Mouse (Mus musculus): ENCODE measurements around the gene Lhx1. TPM values are rescaled to one million over a fixed set of nuclear protein-coding genes. Genes with fewer than 3 reads are reported as not detected.
A peak's percentile ranks its signal among the peaks of the same experiment; 100 is the strongest.

Lhx1 gene
- polyA plus RNA-seq, 1 experiment from 2014 or later, result not detected

GRCm38 (mm10) chr11:84522577-84523320 lies 2.6 kb downstream of the Lhx1 start:
- peak overlapping the region; percentile 32 for H3K4me3 ChIP-seq (ENCODE audit: low read length)
- no peak for ATAC-seq (replicated peaks; ENCODE audit: extremely low read depth, insufficient read depth, low FRiP score)
- peaks cover 21% of the 10 kb centered on the region for H3K4me1 ChIP-seq (ENCODE audit: control insufficient read depth, insufficient read depth, low read length)
- H3K27ac ChIP-seq (ENCODE audit: low read length), result no peak overlapping the region
- H3K36me3 ChIP-seq (ENCODE audit: control insufficient read depth, insufficient read depth), result no peaks in the 10 kb centered on the region
- H3K4me2 ChIP-seq (ENCODE audit: low read depth, low read length), result peak overlapping the region; percentile 49
- under 1% methylated on average over 40 of the region's 40 CpGs for WGBS
- H3K9ac ChIP-seq (ENCODE audit: low read length), result no peak overlapping the region
- H3K9me3 ChIP-seq (replicated peaks; ENCODE audit: control insufficient read depth, low read length), result no peaks in the 10 kb centered on the region
- peaks cover 93% of the 10 kb centered on the region for H3K27me3 ChIP-seq (ENCODE audit: control insufficient read depth, insufficient read depth, low read length)

- no peak overlapping the region for H3K4me3 ChIP-seq (ENCODE audit: low read length)
- ATAC-seq (replicated peaks; ENCODE audit: extremely low read depth, insufficient read depth, low FRiP score), result no peak
- H3K27me3 ChIP-seq (ENCODE audit: control insufficient read depth, insufficient read depth, low read length), result peaks cover 91% of the 10 kb centered on the region
- H3K36me3 ChIP-seq (ENCODE audit: control insufficient read depth, insufficient read depth), result no peaks in the 10 kb centered on the region
- H3K27ac ChIP-seq (ENCODE audit: low read length), result no peak overlapping the region
- no peak overlapping the region for H3K9ac ChIP-seq (ENCODE audit: low read length)
- no peaks in the 10 kb centered on the region for H3K9me3 ChIP-seq (replicated peaks; ENCODE audit: control insufficient read depth, low read length)
- WGBS, result 23% methylated on average over 24 of the region's 24 CpGs
- no peak overlapping the region for H3K4me2 ChIP-seq (ENCODE audit: low read depth, low read length)
- H3K4me1 ChIP-seq (ENCODE audit: control insufficient read depth, insufficient read depth, low read length), result peaks cover 21% of the 10 kb centered on the region
Observed at GRCm38 (mm10) chr11:84521751-84522299, 3.5 kb downstream of the Lhx1 start.

GRCm38 (mm10) chr11:84521071-84521390 lies 4.3 kb downstream of the Lhx1 start:
- Histone ChIP-seq H3K36me3 (ENCODE audit: control insufficient read depth, insufficient read depth) (no peaks in the 10 kb centered on the region), H3K27ac (ENCODE audit: low read length) (no peak overlapping the region), H3K27me3 (ENCODE audit: control insufficient read depth, insufficient read depth, low read length) (peaks cover 91% of the 10 kb centered on the region), H3K4me3 (ENCODE audit: low read length) (no peak overlapping the region), H3K4me2 (ENCODE audit: low read depth, low read length) (no peak overlapping the region), H3K9me3 (replicated peaks; ENCODE audit: control insufficient read depth, low read length) (no peaks in the 10 kb centered on the region), H3K9ac (ENCODE audit: low read length) (no peak overlapping the region), H3K4me1 (ENCODE audit: control insufficient read depth, insufficient read depth, low read length) (peaks cover 19% of the 10 kb centered on the region)
- 48% methylated on average over 3 of the region's 3 CpGs for WGBS
- no peak for ATAC-seq (replicated peaks; ENCODE audit: extremely low read depth, insufficient read depth, low FRiP score)

GRCm38 (mm10) chr11:84520269-84521070 lies 4.9 kb downstream of the Lhx1 start:
- H3K36me3 ChIP-seq (ENCODE audit: control insufficient read depth, insufficient read depth), result no peaks in the 10 kb centered on the region
- 13% methylated on average over 31 of the region's 31 CpGs for WGBS
- H3K9me3 ChIP-seq (replicated peaks; ENCODE audit: control insufficient read depth, low read length), result no peaks in the 10 kb centered on the region
- no peak overlapping the region for H3K4me2 ChIP-seq (ENCODE audit: low read depth, low read length)
- peaks cover 13% of the 10 kb centered on the region for H3K4me1 ChIP-seq (ENCODE audit: control insufficient read depth, insufficient read depth, low read length)
- no peak overlapping the region for H3K9ac ChIP-seq (ENCODE audit: low read length)
- H3K27ac ChIP-seq (ENCODE audit: low read length), result no peak overlapping the region
- no peak overlapping the region for H3K4me3 ChIP-seq (ENCODE audit: low read length)
- peaks cover 91% of the 10 kb centered on the region for H3K27me3 ChIP-seq (ENCODE audit: control insufficient read depth, insufficient read depth, low read length)
- ATAC-seq (replicated peaks; ENCODE audit: extremely low read depth, insufficient read depth, low FRiP score), result no peak

GRCm38 (mm10) chr11:84519576-84520268 lies 5.6 kb downstream of the Lhx1 start:
- no peak overlapping the region for H3K4me3 ChIP-seq (ENCODE audit: low read length)
- no peak for ATAC-seq (replicated peaks; ENCODE audit: extremely low read depth, insufficient read depth, low FRiP score)

GRCm38 (mm10) chr11:84519036-84519435 lies 6.3 kb downstream of the Lhx1 start:
- Histone ChIP-seq H3K9ac (ENCODE audit: low read length) (no peak overlapping the region), H3K4me2 (ENCODE audit: low read depth, low read length) (no peak overlapping the region), H3K4me1 (ENCODE audit: control insufficient read depth, insufficient read depth, low read length) (peaks cover 6% of the 10 kb centered on the region; the same call in 1 of the 2 replicates), H3K27me3 (ENCODE audit: control insufficient read depth, insufficient read depth, low read length) (peaks cover 91% of the 10 kb centered on the region), H3K9me3 (replicated peaks; ENCODE audit: control insufficient read depth, low read length) (no peaks in the 10 kb centered on the region), H3K27ac (ENCODE audit: low read length) (no peak overlapping the region), H3K4me3 (ENCODE audit: low read length) (no peak overlapping the region), H3K36me3 (ENCODE audit: control insufficient read depth, insufficient read depth) (no peaks in the 10 kb centered on the region)
- ATAC-seq (replicated peaks; ENCODE audit: extremely low read depth, insufficient read depth, low FRiP score), result no peak
- WGBS, result 55% methylated on average over 12 of the region's 12 CpGs

More at GRCm38 (mm10) chr11:84519576-84520268, 5.6 kb downstream of the Lhx1 start:
- Histone ChIP-seq H3K27ac (ENCODE audit: low read length) (no peak overlapping the region), H3K36me3 (ENCODE audit: control insufficient read depth, insufficient read depth) (no peaks in the 10 kb centered on the region), H3K27me3 (ENCODE audit: control insufficient read depth, insufficient read depth, low read length) (peaks cover 91% of the 10 kb centered on the region), H3K9me3 (replicated peaks; ENCODE audit: control insufficient read depth, low read length) (no peaks in the 10 kb centered on the region), H3K4me1 (ENCODE audit: control insufficient read depth, insufficient read depth, low read length) (peaks cover 9% of the 10 kb centered on the region; the same call in 1 of the 2 replicates), H3K4me2 (ENCODE audit: low read depth, low read length) (no peak overlapping the region), H3K9ac (ENCODE audit: low read length) (no peak overlapping the region)
- 28% methylated on average over 34 of the region's 34 CpGs for WGBS

GRCm38 (mm10) chr11:84518261-84518660 lies 7.1 kb downstream of the Lhx1 start:
- H3K4me1 ChIP-seq (ENCODE audit: control insufficient read depth, insufficient read depth, low read length), result peaks cover 4% of the 10 kb centered on the region; the same call in 1 of the 2 replicates
- H3K36me3 ChIP-seq (ENCODE audit: control insufficient read depth, insufficient read depth), result no peaks in the 10 kb centered on the region
- peaks cover 83% of the 10 kb centered on the region for H3K27me3 ChIP-seq (ENCODE audit: control insufficient read depth, insufficient read depth, low read length)
- no peak overlapping the region for H3K4me2 ChIP-seq (ENCODE audit: low read depth, low read length)
- H3K9ac ChIP-seq (ENCODE audit: low read length), result no peak overlapping the region
- H3K9me3 ChIP-seq (replicated peaks; ENCODE audit: control insufficient read depth, low read length), result no peaks in the 10 kb centered on the region
- H3K4me3 ChIP-seq (ENCODE audit: low read length), result no peak overlapping the region
- no peak for ATAC-seq (replicated peaks; ENCODE audit: extremely low read depth, insufficient read depth, low FRiP score)
- 72% methylated on average over 5 of the region's 5 CpGs for WGBS
- no peak overlapping the region for H3K27ac ChIP-seq (ENCODE audit: low read length)

- ATAC-seq (replicated peaks; ENCODE audit: extremely low read depth, insufficient read depth, low FRiP score), result no peak
- no peak overlapping the region for H3K4me2 ChIP-seq (ENCODE audit: low read depth, low read length)
- no peaks in the 10 kb centered on the region for H3K36me3 ChIP-seq (ENCODE audit: control insufficient read depth, insufficient read depth)
- H3K27ac ChIP-seq (ENCODE audit: low read length), result no peak overlapping the region
- no peak overlapping the region for H3K9ac ChIP-seq (ENCODE audit: low read length)
- no peak overlapping the region for H3K4me3 ChIP-seq (ENCODE audit: low read length)
- H3K27me3 ChIP-seq (ENCODE audit: control insufficient read depth, insufficient read depth, low read length), result peaks cover 75% of the 10 kb centered on the region
- WGBS, result 42% methylated on average over 2 of the region's 2 CpGs
- no peaks in the 10 kb centered on the region for H3K9me3 ChIP-seq (replicated peaks; ENCODE audit: control insufficient read depth, low read length)
- H3K4me1 ChIP-seq (ENCODE audit: control insufficient read depth, insufficient read depth, low read length), result peaks cover 4% of the 10 kb centered on the region
Observed at GRCm38 (mm10) chr11:84517431-84517830, 7.9 kb downstream of the Lhx1 start.
